Mouse (Mus musculus) ES-E14 (cell line): ENCODE measurements around the gene Arpc1b. TPM values are rescaled to one million over a fixed set of nuclear protein-coding genes. Genes with fewer than 3 reads are reported as not detected.
"Not testable (repeated sequence)": the region's sequence is repeated elsewhere in the genome, so short reads cannot be mapped to it uniquely, and the experiment has no call there.

ENCODE experiments used
- DNase-seq: peaks from one replicate; pipeline ENCODE4 v3.0.0-alpha.2; 2013; ENCODE audit warnings: low read depth, low spot score
- H3K27ac ChIP-seq: 2 replicates; pipeline ENCODE4 v1.5.1; 2012; ENCODE audit warnings: low read depth, mild to moderate bottlenecking, low read length, moderate library complexity, mixed read lengths; ENCODE audit not compliant: poor library complexity, insufficient read depth, severe bottlenecking
- H3K36me3 ChIP-seq: 2 replicates; pipeline ENCODE4 v1.6.1; 2012; ENCODE audit warnings: mild to moderate bottlenecking, low read length, moderate library complexity, mixed read lengths; ENCODE audit not compliant: control insufficient read depth, poor library complexity, insufficient read depth, severe bottlenecking
- H3K4me1 ChIP-seq, 2 experiments: fragments of 150-350 bp in 1 of 2; sonication (generic) in 1 of 2; 2 replicates each; pipeline ENCODE4 v1.6.1; 2012; ENCODE audit warnings: low read length in 2 of 2, mild to moderate bottlenecking in 1 of 2, mixed read lengths in 1 of 2; ENCODE audit not compliant: control insufficient read depth in 2 of 2, insufficient read depth in 2 of 2, poor library complexity in 1 of 2
- H3K4me3 ChIP-seq, 2 experiments: fragments of 150-350 bp in 1 of 2; sonication (generic) in 1 of 2; 2 replicates each; pipeline ENCODE4 v1.5.1; 2012; ENCODE audit warnings: low read length in 2 of 2, low read depth in 1 of 2, mild to moderate bottlenecking in 1 of 2, mixed read lengths in 1 of 2; ENCODE audit not compliant: insufficient read depth in 1 of 2, poor library complexity in 1 of 2, severe bottlenecking in 1 of 2
- H3K9ac ChIP-seq: 2 replicates; pipeline ENCODE4 v1.6.1; 2012; ENCODE audit warnings: low read depth, mild to moderate bottlenecking, low read length, mixed read lengths; ENCODE audit not compliant: poor library complexity, insufficient read depth, severe bottlenecking
- H3K9me3 ChIP-seq: fragments of 150-350 bp; sonication (generic); 2 replicates; pipeline ENCODE4 v1.6.1; 2012; ENCODE audit warnings: low read depth, mild to moderate bottlenecking, low read length; ENCODE audit not compliant: control insufficient read depth, insufficient read depth
- CHD2 ChIP-seq: IDR thresholded peaks from 2 replicates; pipeline ENCODE4 v1.6.1; 2014; ENCODE audit warnings: mild to moderate bottlenecking, low read depth, low read length, inconsistent platforms
- HCFC1 ChIP-seq: IDR thresholded peaks from 2 replicates; pipeline ENCODE4 v1.6.1; 2012; ENCODE audit warnings: low read length, inconsistent platforms, borderline replicate concordance; ENCODE audit not compliant: insufficient read depth
- MAFK ChIP-seq: IDR thresholded peaks from 2 replicates; pipeline ENCODE4 v1.6.1; 2014; ENCODE audit warnings: mild to moderate bottlenecking, low read depth, low read length, inconsistent platforms; ENCODE audit not compliant: insufficient read depth
- ZC3H11A ChIP-seq: IDR thresholded peaks from 2 replicates; pipeline ENCODE4 v1.6.1; 2012; ENCODE audit warnings: low read depth, mild to moderate bottlenecking, inconsistent platforms, low read length, borderline replicate concordance
- ZNF384 ChIP-seq: IDR thresholded peaks from 2 replicates; pipeline ENCODE4 v1.6.1; 2012; ENCODE audit warnings: low read depth, low read length, inconsistent platforms
- in situ Hi-C, 2 experiments: fragments of 600-800 bp; cut with MboI; formaldehyde crosslinking; loops; one replicate each; pipeline ENCODE4 v1.15.1; 2025; ENCODE audit warnings: low sequenced_read_pairs in 2 of 2, inconsistent platforms in 1 of 2; ENCODE audit not compliant: unreplicated experiment in 2 of 2
- total RNA-seq: library from RNA; depleted of rRNA; stranded (reverse); fragments of 300-350 nt; gene quantifications from 2 replicates; pipeline ENCODE4 v1.2.3, GENCODE M21; 2012

Arpc1b gene
- total RNA-seq, 1 experiment = 249 TPM

- TF ChIP-seq CHD2 = no peak
- TF ChIP-seq ZNF384 = no peak
- DNase-seq = peak; percentile 79
- in situ Hi-C loops = loop anchor here in 1 of 2 experiments (5.0 kb wide), 1 partner anchor 69 kb away; no protein-coding TSS in a partner anchor
These were observed 42.7 kb upstream of the Arpc1b start for GRCm38 (mm10) chr5:145071342-145071741.

GRCm38 (mm10) chr5:145075081-145075480, 38.9 kb upstream of the Arpc1b start:
- Histone ChIP-seq H3K9ac (no peak overlapping the region), H3K4me3 (no peak overlapping the region), H3K4me1 (no peaks in the 10 kb centered on the region), H3K36me3 (no peaks in the 10 kb centered on the region), H3K27ac (no peak overlapping the region), H3K9me3 (no peaks in the 10 kb centered on the region)
- DNase-seq = no peak
- TF ChIP-seq MAFK (no peak), CHD2 (no peak), HCFC1 (no peak), ZNF384 (no peak), ZC3H11A (no peak)
- in situ Hi-C loops = no loop called here

More at GRCm38 (mm10) chr5:145071342-145071741, 42.7 kb upstream of the Arpc1b start:
- Histone ChIP-seq H3K4me3 (no peak overlapping the region), H3K9me3 (no peaks in the 10 kb centered on the region), H3K27ac (no peak overlapping the region), H3K9ac (no peak overlapping the region), H3K36me3 (no peaks in the 10 kb centered on the region), H3K4me1 (0 out of 4 replicates have a peak, but pooled peaks cover 0 to 3% of the 10 kb centered on the region in 2 experiments)

DNA sequence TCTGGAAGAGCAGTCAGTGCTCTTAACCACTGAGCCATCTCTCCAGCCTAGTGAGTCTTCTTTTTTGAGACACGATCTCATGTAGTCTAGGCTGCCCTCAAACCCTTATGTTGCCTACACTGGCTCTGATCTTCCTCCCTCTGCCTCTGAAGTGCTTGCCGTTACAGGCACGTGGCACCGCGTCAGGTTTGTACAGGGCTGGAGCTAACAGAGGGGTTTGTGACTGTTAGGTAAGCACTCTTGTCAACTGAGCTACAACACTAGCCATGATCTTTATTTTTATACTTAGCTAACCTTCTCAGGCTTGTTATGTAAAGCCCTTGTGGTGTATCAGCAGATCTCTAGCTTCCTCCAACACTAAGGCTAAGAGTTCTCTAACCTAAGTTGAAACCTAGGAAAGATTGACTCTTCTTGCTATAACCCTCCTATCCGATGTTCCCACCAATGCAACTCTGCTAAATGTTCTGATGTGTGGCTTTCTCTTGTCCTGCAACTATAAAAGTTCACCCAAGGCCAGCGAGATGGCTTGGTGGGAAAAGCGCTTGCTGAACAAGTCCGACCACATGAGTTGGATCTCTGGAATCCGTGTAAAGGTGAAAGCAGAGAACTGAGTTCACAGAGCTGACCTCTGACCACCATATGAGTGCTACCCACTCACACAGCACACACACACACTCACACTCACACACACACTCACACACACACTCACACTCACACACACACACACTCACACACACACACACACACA, 32.0 kb upstream of the Arpc1b start:
- TF ChIP-seq MAFK = no peak
- no peak for TF ChIP-seq HCFC1
- TF ChIP-seq ZNF384 = no peak
- no peak for TF ChIP-seq ZC3H11A
- no peak for TF ChIP-seq CHD2
- Histone ChIP-seq H3K36me3 (no peaks in the 10 kb centered on the region), H3K4me1 (peaks cover 2 to 3% of the 10 kb centered on the region in 2 experiments; a peak in 2 of 4 replicates), H3K9ac (no peak overlapping the region), H3K9me3 (no peaks in the 10 kb centered on the region), H3K4me3 (no peak overlapping the region), H3K27ac (no peak overlapping the region)
- DNase-seq = no peak
- in situ Hi-C loops = no loop called here

GRCm38 (mm10) chr5:145083201-145083600, 30.8 kb upstream of the Arpc1b start:
- in situ Hi-C loops, H3K27ac ChIP-seq, DNase-seq, H3K9me3 ChIP-seq, H3K36me3 ChIP-seq, H3K4me1 ChIP-seq: not testable (repeated sequence)
- Histone ChIP-seq H3K4me3 (peak overlapping the region; percentile 27 to 64), H3K9ac (peak overlapping the region; percentile 75)
